Mouse (Mus musculus) spleen, adult 2 months (tissue): ENCODE results near the gene B3glct. TPM values are rescaled to one million over a fixed set of nuclear protein-coding genes. Genes with fewer than 3 reads are reported as not detected.

Source experiments
- DNase-seq, 2 experiments: peaks; one replicate each; pipeline versions ENCODE4 v3.0.0 to v3.0.0-alpha.2; 2012 to 2021; ENCODE audit warnings: low spot score in 2 of 2, low read depth in 1 of 2
- H3K27ac ChIP-seq: fragments of 200-500 bp; 2 replicates; pipeline ENCODE4 v1.5.1; 2012; ENCODE audit warnings: low read length, inconsistent platforms; ENCODE audit not compliant: insufficient read depth
- H3K27me3 ChIP-seq: fragments of 200-500 bp; 2 replicates; pipeline ENCODE4 v1.6.1; 2012; ENCODE audit warnings: mild to moderate bottlenecking, moderate library complexity, low read length, inconsistent platforms; ENCODE audit not compliant: control insufficient read depth, insufficient read depth
- H3K36me3 ChIP-seq: fragments of 200-500 bp; 2 replicates; pipeline ENCODE4 v1.6.1; 2012; ENCODE audit warnings: mild to moderate bottlenecking, low read length, inconsistent platforms; ENCODE audit not compliant: control insufficient read depth, insufficient read depth
- H3K4me1 ChIP-seq: fragments of 200-500 bp; 2 replicates; pipeline ENCODE4 v1.6.1; 2011; ENCODE audit warnings: inconsistent platforms; ENCODE audit not compliant: control insufficient read depth, insufficient read depth, insufficient read length
- H3K4me3 ChIP-seq: fragments of 200-500 bp; 2 replicates; pipeline ENCODE4 v1.5.1; 2011; ENCODE audit warnings: mild to moderate bottlenecking, inconsistent platforms; ENCODE audit not compliant: insufficient read depth, insufficient read length; ENCODE audit errors: extremely low read depth
- CTCF ChIP-seq: fragments of 200-500 bp; IDR thresholded peaks from 2 replicates; pipeline ENCODE4 v1.5.1; 2011; ENCODE audit warnings: mild to moderate bottlenecking, inconsistent platforms; ENCODE audit not compliant: insufficient read depth, insufficient read length, insufficient replicate concordance; ENCODE audit errors: extremely low read depth
- POLR2A ChIP-seq: fragments of 200-500 bp; IDR thresholded peaks from 2 replicates; pipeline ENCODE4 v1.6.1; 2011; ENCODE audit warnings: low read depth, low read length, inconsistent platforms
- WGBS: fragments of 180-500 bp; shearing (Covaris S2); methylation state at CpG from one replicate; pipeline ENCODE4 v1.1.7; 2018; 5-methylcytosine and 5-hydroxymethylcytosine counted together
- polyA plus RNA-seq: library from polyadenylated mRNA; depleted of rRNA; stranded (reverse); fragments of >200 nt; gene quantifications from 2 replicates; pipeline ENCODE4 v1.2.3, GENCODE M21; 2012

B3glct gene
- polyA plus RNA-seq, 1 experiment = 2.2 TPM

GRCm38 (mm10) chr5:149715571-149716328 is 37.7 kb downstream of the B3glct start:
- no peak for DNase-seq
- WGBS = 92% methylated on average over 15 of the region's 15 CpGs
- H3K4me1 ChIP-seq = no peaks in the 10 kb centered on the region
- TF ChIP-seq CTCF (no peak), POLR2A (no peak)
- H3K27ac ChIP-seq = no peak overlapping the region
- H3K4me3 ChIP-seq = no peak overlapping the region
- H3K27me3 ChIP-seq = no peaks in the 10 kb centered on the region
- no peaks in the 10 kb centered on the region for H3K36me3 ChIP-seq

- no peak overlapping the region for H3K4me3 ChIP-seq
- H3K4me1 ChIP-seq = no peaks in the 10 kb centered on the region
- no peak overlapping the region for H3K27ac ChIP-seq
- WGBS = 77% methylated on average over 3 of the region's 3 CpGs
- no peaks in the 10 kb centered on the region for H3K27me3 ChIP-seq
- no peaks in the 10 kb centered on the region for H3K36me3 ChIP-seq
- no peak for DNase-seq
- TF ChIP-seq POLR2A (no peak), CTCF (no peak)
Observed at GRCm38 (mm10) chr5:149716329-149716690, 38.3 kb downstream of the B3glct start.

- H3K27ac ChIP-seq = no peak overlapping the region
- WGBS = 95% methylated on average over 8 of the region's 8 CpGs
- DNase-seq = no peak
- no peaks in the 10 kb centered on the region for H3K36me3 ChIP-seq
- TF ChIP-seq CTCF (no peak), POLR2A (no peak)
- no peaks in the 10 kb centered on the region for H3K4me1 ChIP-seq
- H3K4me3 ChIP-seq = no peak overlapping the region
- H3K27me3 ChIP-seq = no peaks in the 10 kb centered on the region
Observed at GRCm38 (mm10) chr5:149731776-149732175, 53.7 kb downstream of the B3glct start.

GRCm38 (mm10) chr5:149737210-149737609 is 59.2 kb downstream of the B3glct start:
- H3K27ac ChIP-seq = no peak overlapping the region
- H3K36me3 ChIP-seq = no peaks in the 10 kb centered on the region
- H3K4me1 ChIP-seq = no peaks in the 10 kb centered on the region
- no peaks in the 10 kb centered on the region for H3K27me3 ChIP-seq
- no peak overlapping the region for H3K4me3 ChIP-seq
- TF ChIP-seq CTCF (no peak), POLR2A (no peak)
- 93% methylated on average over 1 of the region's 1 CpGs for WGBS
- no peak for DNase-seq

- Histone ChIP-seq H3K36me3 (no peaks in the 10 kb centered on the region), H3K27ac (no peak overlapping the region), H3K4me1 (no peaks in the 10 kb centered on the region), H3K27me3 (no peaks in the 10 kb centered on the region), H3K4me3 (no peak overlapping the region)
- no peak for TF ChIP-seq CTCF
- TF ChIP-seq POLR2A = no peak
- no peak for DNase-seq
- WGBS = 91% methylated on average over 7 of the region's 7 CpGs
Observed at GRCm38 (mm10) chr5:149740145-149740544, 62.1 kb downstream of the B3glct start.

- Histone ChIP-seq H3K27ac (no peak overlapping the region), H3K4me3 (no peak overlapping the region), H3K27me3 (no peaks in the 10 kb centered on the region), H3K4me1 (no peaks in the 10 kb centered on the region), H3K36me3 (no peaks in the 10 kb centered on the region)
- WGBS = 92% methylated on average over 3 of the region's 3 CpGs
- no peak for DNase-seq
- TF ChIP-seq CTCF (no peak), POLR2A (no peak)
Observed at GRCm38 (mm10) chr5:149740703-149741102, 62.7 kb downstream of the B3glct start.

- WGBS = 94% methylated on average over 9 of the region's 9 CpGs
- Histone ChIP-seq H3K4me3 (no peak overlapping the region), H3K27ac (no peak overlapping the region), H3K36me3 (no peaks in the 10 kb centered on the region), H3K27me3 (no peaks in the 10 kb centered on the region), H3K4me1 (no peaks in the 10 kb centered on the region)
- TF ChIP-seq CTCF (no peak), POLR2A (no peak)
- no peak for DNase-seq
Observed at GRCm38 (mm10) chr5:149742286-149742685, 64.3 kb downstream of the B3glct start.
